Mouse (Mus musculus) cerebellum, adult 9-10 months (tissue): ENCODE results near the gene Ttpal.

Experiments used
- DNase-seq: peaks from one replicate; pipeline ENCODE4 v3.0.0; 2022

The Ttpal gene

GRCm38 (mm10) chr2:163602101-163602971 lies at the start of gene Ttpal:
Gene Ttpal, plus strand, starts transcription at chr2:163602314.
- DNase-seq: peak; percentile 84

GRCm38 (mm10) chr2:163552518-163552929 lies 49.6 kb upstream of the Ttpal start:
- no peak for DNase-seq

- DNase-seq: no peak
Measured at GRCm38 (mm10) chr2:163554425-163554982, 47.6 kb upstream of the Ttpal start.

GRCm38 (mm10) chr2:163554996-163555395 lies 47.1 kb upstream of the Ttpal start:
- DNase-seq: no peak

- DNase-seq: no peak
Measured at GRCm38 (mm10) chr2:163555417-163555816, 46.7 kb upstream of the Ttpal start.

- no peak for DNase-seq
Measured at GRCm38 (mm10) chr2:163558548-163558947, 43.6 kb upstream of the Ttpal start.

- DNase-seq: no peak
Measured at GRCm38 (mm10) chr2:163559236-163559635, 42.9 kb upstream of the Ttpal start.

GRCm38 (mm10) chr2:163560247-163560646 lies 41.9 kb upstream of the Ttpal start:
- DNase-seq: no peak

GRCm38 (mm10) chr2:163561258-163561948 lies 40.7 kb upstream of the Ttpal start:
- no peak for DNase-seq

- DNase-seq: no peak
Measured at GRCm38 (mm10) chr2:163564646-163565045, 37.5 kb upstream of the Ttpal start.

GRCm38 (mm10) chr2:163574321-163574720 lies 27.8 kb upstream of the Ttpal start:
- no peak for DNase-seq

- no peak for DNase-seq
Measured at GRCm38 (mm10) chr2:163575248-163575647, 26.9 kb upstream of the Ttpal start.

- no peak for DNase-seq
Measured at GRCm38 (mm10) chr2:163577986-163578385, 24.1 kb upstream of the Ttpal start.

- DNase-seq: no peak
Measured at GRCm38 (mm10) chr2:163580069-163580945, 21.8 kb upstream of the Ttpal start.

- no peak for DNase-seq
Measured at GRCm38 (mm10) chr2:163583226-163584087, 18.7 kb upstream of the Ttpal start.

GRCm38 (mm10) chr2:163584088-163584426 lies 18.1 kb upstream of the Ttpal start:
- DNase-seq: no peak

GRCm38 (mm10) chr2:163586384-163587261 lies 15.5 kb upstream of the Ttpal start:
- no peak for DNase-seq

- DNase-seq: no peak
Measured at GRCm38 (mm10) chr2:163587506-163587905, 14.6 kb upstream of the Ttpal start.

- no peak for DNase-seq
Measured at GRCm38 (mm10) chr2:163590211-163590610, 11.9 kb upstream of the Ttpal start.

GRCm38 (mm10) chr2:163590996-163591395 lies 11.1 kb upstream of the Ttpal start:
- DNase-seq: no peak

GRCm38 (mm10) chr2:163592084-163592483 lies 10.0 kb upstream of the Ttpal start:
- DNase-seq: no peak
